Mouse (Mus musculus) kidney, embryonic 15.5 days (tissue): ENCODE results near the gene Pla2g4b. TPM values are rescaled to one million over a fixed set of nuclear protein-coding genes. Genes with fewer than 3 reads are reported as not detected.

Experiments used
- microRNA-seq: library from miRNA; unstranded; fragments of <30 nt; microRNA quantifications from one replicate; pipeline ENCODE4, GENCODE M21; 2016
- polyA plus RNA-seq: library from polyadenylated mRNA; unstranded; fragments of >200 nt; fragmentation: Nextera tagmentation; extraction: Ambion mirVana; gene quantifications from 2 replicates; pipeline ENCODE4 v1.2.1, GENCODE M21; 2015

Gene Pla2g4b
- polyA plus RNA-seq, 1 experiment from 2014 or later: 2.6 TPM

Small RNAs within 50 kb of the gene (microRNA-seq; reads per million reads assigned to microRNA genes)
- gene Mir7665: not detected

Other genes with a start within 250 kb of the Pla2g4b start
- 29.9 and 34.1 TPM in 2 replicates for gene Rpap1, start 245.9 kb upstream of the Pla2g4b start, polyA plus RNA-seq
- 12.3 and 13.0 TPM in 2 replicates for gene Tyro3, start 235.7 kb upstream of the Pla2g4b start, polyA plus RNA-seq
- 27.1 and 31.7 TPM in 2 replicates for gene Mga, start 136.2 kb upstream of the Pla2g4b start, polyA plus RNA-seq
- 3.3 and 4.0 TPM in 2 replicates for gene Mapkbp1, start 60.7 kb upstream of the Pla2g4b start, polyA plus RNA-seq
- 19.4 and 21.9 TPM in 2 replicates for gene Jmjd7, start 5.9 kb upstream of the Pla2g4b start, polyA plus RNA-seq
- 2.9 and 3.3 TPM in 2 replicates for gene Gm28042, start 5.9 kb upstream of the Pla2g4b start, polyA plus RNA-seq
- 57.3 and 66.6 TPM in 2 replicates for gene Ehd4, start 121.2 kb downstream of the Pla2g4b start, polyA plus RNA-seq
- 0.05 and 0.10 TPM in 2 replicates for gene Pla2g4e, start 211.9 kb downstream of the Pla2g4b start, polyA plus RNA-seq